Mouse (Mus musculus) layer of hippocampus, adult 8-10 months (tissue): Measurements from ENCODE around the gene Carns1. TPM values are rescaled to one million over a fixed set of nuclear protein-coding genes. Genes with fewer than 3 reads are reported as not detected.

Experiments used
- microRNA-seq, 2 experiments: library from miRNA; unstranded; fragments of <30 nt; microRNA quantifications; one replicate each; pipeline ENCODE4 v1.2.0; 2022
- total RNA-seq, 4 experiments: library from RNA; stranded (reverse); gene quantifications; 2 replicates each; pipeline ENCODE4 v1.2.4; 2022

The Carns1 gene
- total RNA-seq, 4 experiments from 2014 or later = 6.3 to 10.1 (median 8.9) TPM

Small RNAs within 50 kb of the gene (microRNA-seq; reads per million reads assigned to microRNA genes)
- gene Gm26115 = 0 reads per million in 2 experiments

Other genes starting within 250 kb of the Carns1 start
- gene Aldh3b1, start 245.7 kb downstream of the Carns1 start, total RNA-seq = 1 to 10 TPM; 3.5 to 7.6 (median 5.5) TPM
- gene Unc93b1, start 240.3 kb downstream of the Carns1 start, total RNA-seq = 10 to 100 TPM; 12.1 to 49.4 (median 31.1) TPM
- not detected for gene Aldh3b3, start 216.8 kb downstream of the Carns1 start, total RNA-seq
- 1 to 10 TPM in 2 of 4 experiments, under 1 TPM in 2; 0.47 to 1.3 (median 0.90) TPM for gene Aldh3b2, start 203.2 kb downstream of the Carns1 start, total RNA-seq
- 1 to 10 TPM; 1.5 to 2.7 (median 1.7) TPM for gene Acy3, start 188.9 kb downstream of the Carns1 start, total RNA-seq
- not detected for gene Tbx10, start 182.7 kb downstream of the Carns1 start, total RNA-seq
- 1 to 10 TPM; 7.7 to 9.4 (median 8.7) TPM for gene Nudt8, start 174.9 kb downstream of the Carns1 start, total RNA-seq
- gene Gm49405, start 174.9 kb downstream of the Carns1 start, total RNA-seq = 1 to 10 TPM in 3 of 4 experiments, under 1 TPM in 1; 0.86 to 2.4 (median 1.7) TPM
- 1 to 10 TPM; 1.6 to 3.5 (median 3.0) TPM for gene Doc2g, start 172.2 kb downstream of the Carns1 start, total RNA-seq
- gene Ndufv1, start 162.7 kb downstream of the Carns1 start, total RNA-seq = 100 to 1,000 TPM; 246 to 277 (median 263) TPM
- gene Gstp1, start 137.5 kb downstream of the Carns1 start, total RNA-seq = 100 to 1,000 TPM; 395 to 468 (median 434) TPM
- gene Gstp2, start 129.5 kb downstream of the Carns1 start, total RNA-seq = 10 to 100 TPM; 44.8 to 75.0 (median 48.9) TPM
- gene Gstp3, start 115.9 kb downstream of the Carns1 start, total RNA-seq = not detected
- gene Cabp2, start 93.9 kb downstream of the Carns1 start, total RNA-seq = not detected
- gene Cdk2ap2, start 78.3 kb downstream of the Carns1 start, total RNA-seq = 10 to 100 TPM; 27.6 to 38.9 (median 31.5) TPM
- gene Pitpnm1, start 75.5 kb downstream of the Carns1 start, total RNA-seq = 100 to 1,000 TPM; 180 to 200 (median 193) TPM
- gene Aip, start 49.6 kb downstream of the Carns1 start, total RNA-seq = 100 to 1,000 TPM; 117 to 127 (median 123) TPM
- under 1 TPM in 1 of 4 experiments, not detected in 3; 0.07 TPM for gene Gpr152, start 35.7 kb downstream of the Carns1 start, total RNA-seq
- under 1 TPM in 1 of 4 experiments, not detected in 3; 0.68 TPM for gene Cabp4, start 31.4 kb downstream of the Carns1 start, total RNA-seq
- 10 to 100 TPM; 83.8 to 99.0 (median 98.2) TPM for gene Coro1b, start 26.9 kb downstream of the Carns1 start, total RNA-seq
- gene Ptprcap, start 21.9 kb downstream of the Carns1 start, total RNA-seq = 1 to 10 TPM; 1.3 to 4.4 (median 1.6) TPM
- gene Rps6kb2, start 12.1 kb downstream of the Carns1 start, total RNA-seq = 10 to 100 TPM; 30.1 to 44.3 (median 41.1) TPM
- gene Tbc1d10c, start 15.8 kb upstream of the Carns1 start, total RNA-seq = 1 to 10 TPM in 3 of 4 experiments, under 1 TPM in 1; 0.66 to 2.0 (median 1.4) TPM
- 100 to 1,000 TPM; 255 to 271 (median 266) TPM for gene Ppp1ca, start 16.6 kb upstream of the Carns1 start, total RNA-seq
- 10 to 100 TPM in 2 of 4 experiments, 1 to 10 TPM in 2; 8.7 to 11.6 (median 9.7) TPM for gene Rad9a, start 26.2 kb upstream of the Carns1 start, total RNA-seq
- 1 to 10 TPM in 3 of 4 experiments, under 1 TPM in 1; 0.70 to 3.3 (median 1.9) TPM for gene Clcf1, start 38.8 kb upstream of the Carns1 start, total RNA-seq
- not detected for gene AC109138.7, start 38.9 kb upstream of the Carns1 start, total RNA-seq
- gene Pold4, start 56.4 kb upstream of the Carns1 start, total RNA-seq = 10 to 100 TPM; 13.3 to 25.1 (median 18.5) TPM
- 10 to 100 TPM; 64.8 to 79.5 (median 68.0) TPM for gene Ssh3, start 93.7 kb upstream of the Carns1 start, total RNA-seq
- 10 to 100 TPM; 60.3 to 77.2 (median 67.3) TPM for gene Ankrd13d, start 107.7 kb upstream of the Carns1 start, total RNA-seq
- gene Grk2, start 130.7 kb upstream of the Carns1 start, total RNA-seq = 100 to 1,000 TPM; 174 to 191 (median 186) TPM
- gene Kdm2a, start 222.8 kb upstream of the Carns1 start, total RNA-seq = 10 to 100 TPM; 79.2 to 87.3 (median 84.4) TPM